Mouse (Mus musculus): ENCODE measurements around the gene Mkrn1.
"Not testable (repeated sequence)": the region's sequence is repeated elsewhere in the genome, so short reads cannot be mapped to it uniquely, and the experiment has no call there.

The Mkrn1 gene

DNA sequence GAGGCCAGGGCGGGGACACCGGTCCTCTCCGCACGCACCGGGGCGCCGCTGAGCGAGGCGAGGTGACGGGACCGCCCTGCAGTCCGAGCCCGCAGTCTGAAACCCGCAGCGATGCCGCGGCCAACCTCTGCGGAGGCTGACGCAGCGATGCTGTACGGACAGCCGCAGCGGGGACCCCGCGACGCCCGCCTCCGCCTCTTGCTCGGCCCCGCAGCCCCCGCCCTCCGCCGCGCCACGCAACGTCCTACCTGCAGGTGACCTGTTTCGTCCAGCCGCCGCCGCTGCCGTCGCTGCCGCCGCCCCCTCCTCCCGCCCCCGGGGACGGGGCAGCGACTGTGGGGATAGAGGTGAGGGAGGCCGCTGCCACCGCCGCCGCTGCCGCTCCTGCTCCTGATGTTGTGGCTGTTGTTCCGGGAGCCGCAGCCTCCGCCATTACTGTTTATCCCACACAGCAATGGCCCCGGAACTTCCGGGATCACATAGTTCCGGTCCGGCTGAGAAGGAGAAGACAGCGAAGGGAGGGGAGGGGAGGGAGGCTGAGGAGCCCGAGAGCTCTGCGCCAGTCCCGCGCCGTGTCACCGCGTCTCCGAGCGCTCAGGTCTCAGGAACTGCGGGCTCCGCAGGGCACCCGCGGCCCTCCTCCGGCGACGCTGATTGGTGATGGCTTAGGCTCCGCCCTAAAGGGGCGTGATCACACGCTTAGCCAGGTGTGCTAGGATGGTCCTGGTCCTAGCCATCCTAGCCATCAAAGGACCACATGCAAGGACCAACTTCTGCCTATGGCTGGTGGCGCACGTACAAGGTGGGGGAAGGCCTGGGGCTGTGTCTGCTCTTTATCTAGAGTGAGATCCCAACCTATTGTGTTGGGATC, at the start of gene Mkrn1:
Gene Mkrn1, minus strand, starts transcription at position 612 of the 871 bp plus-strand sequence.
- peak; percentile 40 for DNase-seq (ENCODE audit: low read depth, low spot score)

DNA sequence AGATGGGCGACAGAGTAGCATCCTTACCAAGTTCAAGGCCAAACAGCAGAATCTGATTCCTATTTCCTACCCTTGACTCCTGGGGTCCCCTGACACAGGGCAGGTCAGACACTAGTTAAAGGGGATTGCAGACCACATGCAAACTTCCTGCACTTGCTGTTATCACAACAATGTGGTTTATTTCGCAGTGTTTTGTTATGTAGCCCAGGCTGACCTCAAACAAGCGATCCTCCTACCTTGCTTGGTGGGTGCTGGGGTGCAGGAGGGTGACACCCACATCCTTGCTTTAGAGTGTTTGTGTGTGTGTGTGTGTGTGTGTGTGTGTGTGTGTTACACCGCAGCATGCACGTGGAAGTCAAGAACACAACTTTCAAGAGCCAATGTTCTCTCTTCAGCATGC, 49.2 kb upstream of the Mkrn1 start:
- no peak for DNase-seq (ENCODE audit: low read depth, low spot score)

DNA sequence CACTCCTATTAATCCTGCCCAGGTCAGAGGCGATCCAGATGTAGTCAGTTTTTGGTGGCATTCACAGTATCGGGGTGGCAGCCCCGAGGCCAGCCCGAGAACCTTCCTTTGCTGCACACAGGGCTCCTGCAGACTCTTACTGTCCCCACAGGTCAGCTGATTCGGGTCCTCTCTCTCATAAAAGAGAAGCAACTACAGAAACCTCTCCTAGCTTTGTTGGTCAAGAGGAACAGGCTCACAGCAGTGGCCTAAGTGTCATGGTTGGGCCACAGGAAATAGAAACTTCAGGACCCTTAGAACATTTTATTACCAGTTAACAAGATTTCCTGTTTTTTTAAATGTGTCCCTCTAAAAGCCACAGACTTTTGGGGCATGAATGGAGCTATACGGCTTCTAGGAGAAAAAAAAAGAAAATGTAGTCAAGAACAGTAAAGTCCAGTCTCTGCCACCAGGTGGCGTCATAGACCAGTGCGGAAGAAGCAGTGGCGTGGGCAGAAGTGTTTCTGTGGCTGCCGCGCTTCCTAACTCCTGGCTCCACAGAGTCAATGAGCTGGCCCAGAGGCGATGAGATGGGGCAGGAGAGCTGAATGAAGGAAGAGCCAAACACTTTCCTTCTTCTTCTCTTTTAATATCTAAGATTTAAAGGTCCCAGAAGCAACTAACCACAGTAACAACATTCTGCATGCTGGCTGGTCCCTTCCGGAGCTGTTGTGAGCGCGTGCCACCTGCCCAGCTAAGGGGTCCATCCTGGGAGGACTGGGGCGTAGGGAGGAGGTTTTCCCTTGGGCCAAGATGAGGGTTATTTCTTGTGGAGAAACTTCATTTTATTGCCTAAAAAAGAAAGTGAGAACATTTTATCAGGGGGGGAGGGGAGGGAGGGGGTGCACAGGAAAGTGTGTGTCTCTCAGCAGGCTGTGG, 42.6 kb upstream of the Mkrn1 start:
- peak; percentile 65 for DNase-seq (ENCODE audit: low read depth, low spot score)

- no peak for DNase-seq (ENCODE audit: low read depth, low spot score)
Measured at GRCm38 (mm10) chr6:39460040-39460439, 39.8 kb upstream of the Mkrn1 start.

- no peak for DNase-seq (ENCODE audit: low read depth, low spot score)
Measured at GRCm38 (mm10) chr6:39455339-39456160, 35.3 kb upstream of the Mkrn1 start.

DNA sequence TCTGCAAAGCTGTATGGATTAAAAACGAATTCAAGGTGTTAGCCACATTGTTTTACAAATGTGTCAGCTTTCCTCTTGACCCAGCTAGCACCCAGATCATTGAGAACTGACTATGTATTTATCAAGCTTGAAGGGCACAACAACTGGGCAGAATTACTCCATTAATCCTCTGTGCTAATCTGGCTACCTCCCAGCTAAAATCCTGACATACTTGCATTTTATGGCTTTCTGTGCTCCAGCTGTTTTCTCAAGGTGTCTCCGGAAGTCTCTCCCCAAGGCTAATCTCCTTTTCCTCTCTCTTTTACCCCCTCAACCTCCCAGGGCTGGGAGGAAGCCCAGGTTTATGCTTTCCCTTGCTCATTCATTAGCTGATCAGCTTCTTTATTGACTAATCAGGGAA, 34.4 kb upstream of the Mkrn1 start:
- no peak for DNase-seq (ENCODE audit: low read depth, low spot score)

DNA sequence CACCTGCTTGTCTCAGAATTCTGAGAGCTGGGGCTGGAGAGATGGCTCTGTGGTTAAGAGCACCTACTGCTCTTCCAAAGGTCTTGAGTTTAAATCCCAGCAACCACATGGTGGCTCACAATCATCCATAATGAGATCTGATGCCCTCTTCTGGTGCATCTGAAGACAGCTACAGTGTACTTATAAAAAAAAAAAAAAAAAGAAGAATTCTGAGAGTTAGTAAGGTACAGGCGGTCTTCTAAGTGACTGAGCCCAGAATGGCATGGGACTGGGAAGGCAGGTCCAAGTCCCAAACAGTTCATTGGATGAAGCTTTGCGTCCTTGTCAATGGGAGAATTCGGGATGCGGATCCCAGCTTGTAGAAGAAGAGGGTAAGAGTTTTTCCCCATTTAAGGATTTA, 33.3 kb upstream of the Mkrn1 start:
- no peak for DNase-seq (ENCODE audit: low read depth, low spot score)

- DNase-seq (ENCODE audit: low read depth, low spot score) = no peak
Measured at GRCm38 (mm10) chr6:39451033-39451432, 30.8 kb upstream of the Mkrn1 start.

- no peak for DNase-seq (ENCODE audit: low read depth, low spot score)
Measured at GRCm38 (mm10) chr6:39450580-39450979, 30.3 kb upstream of the Mkrn1 start.

- DNase-seq (ENCODE audit: low read depth, low spot score) = no peak
Measured at GRCm38 (mm10) chr6:39447429-39448185, 27.3 kb upstream of the Mkrn1 start.

GRCm38 (mm10) chr6:39445801-39446572, 25.7 kb upstream of the Mkrn1 start:
- DNase-seq (ENCODE audit: low read depth, low spot score) = no peak

GRCm38 (mm10) chr6:39442786-39443287, 22.6 kb upstream of the Mkrn1 start:
- no peak for DNase-seq (ENCODE audit: low read depth, low spot score)

GRCm38 (mm10) chr6:39440207-39440606, 19.9 kb upstream of the Mkrn1 start:
- no peak for DNase-seq (ENCODE audit: low read depth, low spot score)

DNA sequence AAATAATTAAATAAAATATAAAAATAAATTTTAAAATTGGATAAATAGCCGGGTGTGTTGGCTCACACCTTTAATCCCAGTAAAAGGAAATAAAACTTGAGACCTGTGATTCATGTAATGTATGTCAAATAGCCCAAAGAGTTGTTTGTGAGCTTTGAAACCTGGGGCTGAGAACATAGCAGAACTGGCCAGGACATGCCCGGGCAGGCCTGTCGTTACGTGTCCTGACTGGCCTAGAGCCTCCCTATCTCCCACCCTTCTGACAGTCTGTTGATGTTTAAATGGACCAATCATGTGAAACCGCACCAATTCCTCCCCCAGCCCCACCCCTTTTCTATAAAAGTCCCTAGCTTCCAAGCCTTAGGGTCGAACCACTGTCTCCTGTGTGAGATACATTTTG, 17.3 kb upstream of the Mkrn1 start:
- DNase-seq (ENCODE audit: low read depth, low spot score) = not testable (repeated sequence)

- no peak for DNase-seq (ENCODE audit: low read depth, low spot score)
Measured at GRCm38 (mm10) chr6:39435875-39436274, 15.6 kb upstream of the Mkrn1 start.

DNA sequence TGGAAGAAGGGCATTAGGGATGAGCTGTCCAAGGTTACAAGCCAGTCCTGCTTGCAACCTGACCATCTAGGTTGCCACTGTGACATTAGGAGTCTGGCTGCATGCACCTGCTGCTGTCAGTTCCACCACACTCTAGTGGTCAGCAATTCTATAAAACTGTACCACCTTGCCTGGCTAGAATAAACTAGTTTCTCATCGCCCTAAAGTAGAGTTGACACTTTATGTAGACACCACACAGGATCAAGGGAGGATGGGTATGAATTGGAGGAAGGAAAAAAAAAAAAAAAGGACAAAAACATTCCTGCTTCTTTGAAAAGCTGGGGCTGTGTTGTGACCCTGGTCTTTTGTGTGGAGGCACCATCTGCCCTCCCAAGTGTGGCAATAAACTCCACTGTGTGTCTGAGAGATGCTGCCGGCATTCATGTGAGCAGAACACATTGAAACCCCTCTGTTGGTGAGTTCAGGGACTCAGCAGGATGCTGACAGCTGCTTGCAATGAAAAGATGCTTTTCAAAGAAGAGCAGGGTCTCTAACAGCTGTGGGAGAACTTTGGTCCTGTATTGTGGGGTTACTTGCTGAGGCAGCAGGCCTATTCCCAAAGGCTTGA, 14.7 kb upstream of the Mkrn1 start:
- DNase-seq (ENCODE audit: low read depth, low spot score) = no peak

DNA sequence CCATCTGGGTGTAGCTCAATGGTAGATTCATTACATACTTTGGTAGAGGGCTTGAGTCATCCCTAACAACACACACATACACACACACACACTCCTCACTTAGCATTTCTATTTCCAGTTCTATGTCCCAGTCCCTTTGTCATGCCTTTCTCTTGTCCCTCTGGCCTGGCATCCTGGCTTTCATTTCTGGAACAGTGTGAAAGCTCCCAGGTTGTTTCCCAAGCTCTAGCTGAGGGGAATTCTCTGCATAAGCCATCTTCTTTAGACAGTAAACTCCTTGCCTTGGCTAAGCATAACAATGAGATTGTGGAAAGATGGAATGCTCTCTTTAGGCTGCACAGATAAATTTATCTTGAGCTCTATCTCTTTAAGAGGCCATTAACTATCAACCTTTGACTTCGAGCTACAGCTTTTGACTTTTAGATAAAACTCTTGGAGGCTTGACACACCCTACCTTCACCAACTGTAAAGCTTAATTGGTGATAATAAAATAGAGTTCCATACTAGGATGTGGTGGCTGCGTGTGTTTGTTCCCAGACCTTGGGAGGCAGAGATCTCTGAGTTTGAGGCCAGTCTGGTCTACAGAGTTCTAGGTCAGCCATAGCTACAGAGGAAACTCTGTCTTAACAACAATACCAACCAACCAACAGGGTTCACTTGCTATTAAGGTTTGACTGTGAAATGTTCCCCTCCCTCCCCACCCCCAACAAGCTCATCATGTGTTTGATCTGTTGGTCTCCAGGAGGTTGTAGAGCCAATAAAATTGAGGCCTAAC, 14.0 kb upstream of the Mkrn1 start:
- no peak for DNase-seq (ENCODE audit: low read depth, low spot score)

GRCm38 (mm10) chr6:39433701-39434100, 13.4 kb upstream of the Mkrn1 start:
- DNase-seq (ENCODE audit: low read depth, low spot score) = no peak

DNA sequence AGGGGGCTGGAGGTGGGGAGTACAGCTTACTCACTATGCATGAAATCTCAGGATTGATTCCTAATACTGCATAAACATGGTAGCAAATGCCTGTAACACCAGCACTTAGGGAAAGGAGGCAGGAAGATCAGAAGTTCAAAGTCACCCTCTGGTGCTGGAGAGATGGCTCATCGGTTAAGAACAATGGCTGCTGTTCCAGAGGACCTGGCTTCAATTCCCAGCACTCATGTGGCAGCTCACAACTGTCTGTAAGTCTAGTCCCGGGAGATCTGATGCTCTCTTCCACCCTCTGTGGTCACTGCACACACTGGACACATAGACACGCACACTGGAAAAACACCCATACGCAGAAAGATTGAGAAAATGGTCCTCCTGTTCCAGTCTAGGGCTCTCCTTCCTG, 12.9 kb upstream of the Mkrn1 start:
- no peak for DNase-seq (ENCODE audit: low read depth, low spot score)

Measured in skeletal muscle tissue, adult 2 months (tissue).